Mouse (Mus musculus) testis, postnatal 14 days (tissue): ENCODE data around the gene Sgms1.
"Not testable (repeated sequence)": the region's sequence is repeated elsewhere in the genome, so short reads cannot be mapped to it uniquely, and the experiment has no call there.

Experiments used
- DNase-seq: peaks from one replicate; pipeline ENCODE4 v3.0.0; 2021; ENCODE audit warnings: low spot score

The Sgms1 gene

GRCm38 (mm10) chr19:32325100-32325768 lies 64.3 kb downstream of the Sgms1 start:
- DNase-seq, result no peak

GRCm38 (mm10) chr19:32324550-32324949 lies 65.0 kb downstream of the Sgms1 start:
- DNase-seq, result no peak

DNA sequence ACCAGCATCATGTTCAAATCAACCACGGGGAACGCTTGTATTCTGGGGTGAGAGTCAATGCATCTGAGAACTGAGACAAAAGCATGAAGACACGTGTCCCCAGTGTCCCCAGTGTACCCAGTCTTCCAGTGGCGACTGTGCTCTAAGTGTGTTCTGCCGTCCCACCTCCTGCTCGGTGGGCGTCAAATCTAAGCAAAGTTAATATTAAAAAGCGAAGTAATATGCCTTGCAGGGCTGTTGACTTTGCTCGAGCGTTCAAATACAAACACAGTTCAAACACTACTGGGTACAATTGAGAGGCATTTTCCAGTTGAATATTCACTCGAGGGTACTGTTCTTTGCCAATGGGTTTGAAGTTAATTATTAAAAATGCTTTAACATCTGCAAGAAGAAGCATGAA lies 66.4 kb downstream of the Sgms1 start:
- DNase-seq, result no peak

GRCm38 (mm10) chr19:32322429-32323035 lies 67.0 kb downstream of the Sgms1 start:
- DNase-seq, result peak; percentile 55

DNA sequence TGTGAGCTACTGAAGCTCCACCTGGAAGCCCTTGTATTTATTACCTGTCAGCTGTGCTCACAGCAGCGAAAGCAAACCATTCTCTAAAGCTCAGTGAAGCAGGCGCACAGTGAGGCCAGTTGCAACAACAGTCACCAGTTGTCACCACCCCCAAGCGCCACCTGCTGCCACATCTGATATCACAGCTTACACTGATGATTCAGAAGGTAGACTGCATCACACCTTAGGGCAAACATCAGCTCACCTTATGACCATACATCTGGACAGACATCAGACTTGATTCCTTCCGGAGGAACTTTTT lies 69.2 kb downstream of the Sgms1 start:
- no peak for DNase-seq

DNA sequence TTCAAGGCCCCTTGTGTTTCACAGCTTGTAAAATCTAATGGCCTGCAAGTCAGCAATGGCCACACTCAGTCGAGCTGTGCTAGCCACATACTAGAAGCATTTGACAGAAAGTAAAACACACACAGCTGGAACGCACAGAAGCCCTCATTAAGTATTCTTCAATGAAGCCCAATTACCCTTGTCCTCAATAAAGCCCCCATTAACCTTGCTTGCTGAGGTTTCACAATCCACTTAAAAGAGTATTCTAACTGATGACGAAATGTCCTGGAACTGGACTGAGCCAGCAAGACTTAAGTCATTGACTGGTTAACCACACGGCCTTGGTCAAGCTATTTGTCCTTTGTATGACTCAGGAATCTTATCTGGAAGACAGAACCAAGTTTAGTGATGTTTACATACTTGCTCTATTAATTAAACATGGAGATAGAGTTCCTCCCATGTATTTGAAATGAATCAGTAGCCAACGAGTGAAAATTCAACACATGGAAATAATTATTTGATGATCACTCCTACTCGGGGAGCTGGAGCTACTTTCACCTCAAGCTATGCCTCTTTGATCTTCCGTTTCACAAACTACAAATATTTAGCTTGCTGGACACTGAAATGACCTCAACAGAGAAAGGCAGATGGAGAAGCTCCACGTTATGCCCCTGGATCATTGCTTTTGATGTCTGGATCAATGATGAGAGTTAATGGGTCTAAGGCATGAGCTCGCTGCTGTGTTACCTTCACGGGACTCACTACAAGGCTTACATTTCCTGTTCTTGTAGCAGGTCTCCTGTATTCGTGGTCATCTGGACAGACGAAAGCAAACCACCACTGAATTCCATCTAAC lies 69.8 kb downstream of the Sgms1 start:
- DNase-seq, result no peak

DNA sequence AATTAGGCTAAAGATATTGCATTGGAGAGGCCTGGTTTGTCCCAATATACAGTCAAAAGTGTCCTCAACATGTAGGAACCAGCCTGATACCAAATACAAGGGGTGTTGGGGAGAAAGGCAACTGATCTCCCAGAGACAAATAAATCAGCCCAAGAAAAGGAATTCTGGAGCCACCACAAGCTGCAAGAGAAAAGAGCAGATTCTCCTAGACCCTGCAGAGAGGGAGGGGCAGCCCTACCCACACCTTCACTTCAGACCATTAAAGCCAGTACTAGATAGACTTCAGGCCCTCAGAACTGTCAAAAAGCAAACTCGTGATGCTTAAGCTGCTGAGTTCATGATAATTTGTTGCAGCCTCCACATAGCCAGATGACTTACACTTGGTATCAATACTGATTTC lies 70.5 kb downstream of the Sgms1 start:
- no peak for DNase-seq

GRCm38 (mm10) chr19:32317347-32317746 lies 72.2 kb downstream of the Sgms1 start:
- not testable (repeated sequence) for DNase-seq

- DNase-seq, result no peak
These were observed 76.2 kb downstream of the Sgms1 start for GRCm38 (mm10) chr19:32313304-32313703.

GRCm38 (mm10) chr19:32311762-32312161 lies 77.8 kb downstream of the Sgms1 start:
- DNase-seq, result no peak

- DNase-seq, result no peak
These were observed 78.5 kb downstream of the Sgms1 start for GRCm38 (mm10) chr19:32311063-32311462.

- no peak for DNase-seq
These were observed 79.0 kb downstream of the Sgms1 start for GRCm38 (mm10) chr19:32310483-32310882.

- no peak for DNase-seq
These were observed 80.2 kb downstream of the Sgms1 start for GRCm38 (mm10) chr19:32309346-32309745.

DNA sequence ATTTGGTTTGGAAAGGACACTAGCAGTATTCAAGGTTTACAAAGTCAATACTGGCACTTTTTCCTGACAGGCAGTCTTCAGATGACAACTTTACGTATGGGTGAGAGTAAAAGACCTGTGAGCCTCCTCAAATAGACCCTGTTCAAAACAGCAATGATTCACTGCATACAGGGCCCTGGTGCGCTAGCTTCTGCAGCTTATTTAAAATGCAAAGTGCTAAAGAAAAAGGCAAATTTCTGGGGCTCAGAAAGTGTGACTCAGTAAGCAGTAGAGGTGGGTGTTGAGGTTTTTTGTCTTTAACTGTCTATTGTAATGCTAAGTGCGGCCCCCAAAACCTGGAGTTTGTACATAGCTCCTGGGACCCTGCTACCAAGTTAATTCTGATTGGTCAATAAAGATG lies 81.2 kb downstream of the Sgms1 start:
- no peak for DNase-seq

- no peak for DNase-seq
These were observed 84.6 kb downstream of the Sgms1 start for GRCm38 (mm10) chr19:32304898-32305297.

DNA sequence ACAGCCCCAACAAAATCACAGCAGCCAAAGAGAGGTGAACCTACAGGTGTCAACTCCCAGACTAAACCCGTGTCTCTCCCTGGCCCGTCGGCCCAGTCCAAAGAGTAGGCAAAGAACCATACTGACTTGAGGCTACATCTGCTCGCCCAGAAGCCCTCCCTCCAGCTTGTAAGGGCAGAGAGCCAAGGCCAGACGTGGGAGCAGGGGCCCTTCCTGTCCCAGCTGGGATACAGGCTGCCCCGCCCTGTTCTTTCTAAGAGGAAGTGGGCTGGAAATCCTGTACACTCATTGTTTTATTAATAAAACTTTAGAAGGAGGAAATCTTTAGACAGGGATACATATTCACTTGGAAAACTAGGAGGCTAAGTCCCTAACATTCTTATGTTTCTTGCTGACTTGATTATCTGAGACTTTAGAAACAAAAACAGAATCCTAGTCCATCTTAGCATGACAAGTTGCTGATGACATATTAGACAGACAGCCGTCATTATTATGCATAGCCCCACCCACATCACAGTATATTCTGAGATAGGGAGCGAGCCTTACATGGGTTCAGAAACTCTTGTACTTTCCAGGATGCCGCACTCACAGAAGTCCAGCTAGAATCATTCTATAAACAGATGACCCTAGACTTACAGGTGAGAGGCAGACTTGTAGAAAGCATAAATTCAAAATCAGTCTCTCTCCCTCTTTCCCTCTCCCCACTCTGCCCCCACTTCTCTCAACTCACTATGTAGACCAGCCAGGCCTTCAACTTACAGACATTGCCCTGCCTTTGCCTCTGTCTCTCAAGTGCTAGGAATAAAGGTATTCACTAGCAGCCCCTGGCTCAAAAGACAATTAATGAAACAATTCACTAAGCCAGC lies 85.3 kb downstream of the Sgms1 start:
- DNase-seq, result peak; percentile 73

DNA sequence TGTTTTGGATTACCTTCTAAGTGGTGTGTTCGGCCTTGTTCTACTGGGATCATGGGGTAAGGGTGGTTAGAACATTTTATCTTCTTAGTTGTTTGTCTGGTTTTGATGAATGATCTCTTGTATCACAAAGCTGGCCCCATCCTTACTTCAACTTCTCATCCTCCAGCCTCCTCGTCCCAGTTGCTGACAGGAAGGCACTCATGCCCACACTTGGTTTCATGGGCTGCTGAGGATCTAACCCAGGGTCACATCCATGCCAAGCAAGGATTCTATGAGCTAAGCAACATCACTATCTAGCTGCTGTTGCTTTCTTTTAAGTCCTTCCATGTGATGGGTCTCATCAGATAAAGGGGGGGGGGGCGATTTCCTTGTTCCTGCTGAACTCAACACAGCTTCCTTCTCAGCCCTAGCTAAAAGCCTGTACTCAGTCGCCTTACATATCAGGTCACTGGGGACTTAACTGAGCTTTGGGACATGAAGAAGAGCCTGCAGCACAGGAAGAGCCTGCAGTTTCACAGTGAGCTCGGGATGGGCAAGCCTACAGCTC lies 86.6 kb downstream of the Sgms1 start:
- no peak for DNase-seq

DNA sequence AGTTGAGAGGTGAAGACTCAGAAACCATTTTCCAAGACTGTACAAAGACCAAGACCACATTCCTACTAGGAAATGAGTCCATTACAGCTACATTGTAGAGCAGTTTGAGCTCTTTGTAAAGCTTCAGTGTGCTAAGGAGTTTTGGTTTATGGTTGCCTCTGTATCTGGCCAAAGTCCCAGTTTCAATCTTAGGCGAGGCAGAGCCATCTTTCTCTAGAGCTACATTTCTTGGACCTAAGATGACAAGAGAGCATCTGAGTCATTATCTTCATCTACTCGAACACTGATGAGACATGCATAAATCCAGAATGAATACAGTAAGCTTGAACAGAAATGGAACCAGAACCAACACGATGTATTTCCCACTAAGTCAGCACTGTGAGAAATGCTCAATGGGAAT lies 87.9 kb downstream of the Sgms1 start:
- no peak for DNase-seq

DNA sequence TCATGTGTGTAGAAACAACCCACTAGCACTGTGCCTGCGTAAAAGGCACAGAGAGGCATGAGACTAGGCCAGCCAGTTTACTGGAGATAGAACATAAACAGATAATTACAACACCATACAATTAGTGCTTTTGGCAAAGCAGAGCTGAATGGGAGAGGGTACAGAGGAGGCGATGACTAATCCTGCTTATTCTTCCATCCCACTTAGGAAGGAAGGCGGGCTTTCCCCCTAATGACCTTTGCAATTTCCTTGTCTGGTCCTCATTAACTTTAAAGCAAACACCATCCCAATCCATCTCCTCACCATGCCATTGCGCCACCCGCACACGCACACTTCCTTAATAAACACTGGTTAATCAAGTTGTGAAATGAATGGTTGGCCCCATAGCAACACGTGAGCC lies 91.3 kb downstream of the Sgms1 start:
- DNase-seq, result no peak

DNA sequence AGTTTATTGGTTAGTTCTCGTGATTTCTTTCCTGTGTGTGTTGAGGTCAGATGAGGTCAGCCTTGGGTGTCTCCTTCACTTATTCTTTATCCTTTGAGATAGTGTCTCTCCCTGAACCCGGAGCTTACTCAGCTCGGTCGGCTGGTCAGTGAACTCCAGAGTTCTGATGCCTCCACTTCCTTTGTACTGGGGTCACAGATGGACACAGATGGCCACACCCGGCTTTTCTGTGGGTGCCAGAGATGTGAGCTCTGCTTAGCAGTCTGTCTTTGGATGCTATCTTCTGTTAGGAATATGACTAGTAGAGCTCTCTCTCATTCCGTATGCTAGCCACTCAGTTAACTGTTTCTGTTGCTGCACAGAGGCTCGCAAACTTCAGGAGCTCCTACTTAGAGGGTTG lies 92.7 kb downstream of the Sgms1 start:
- no peak for DNase-seq

GRCm38 (mm10) chr19:32295581-32295980 lies 93.9 kb downstream of the Sgms1 start:
- DNase-seq, result no peak
